Mouse (Mus musculus): ENCODE measurements around the gene Gm609.
"Not testable (repeated sequence)": the region's sequence is repeated elsewhere in the genome, so short reads cannot be mapped to it uniquely, and the experiment has no call there.

Gm609 gene

DNA sequence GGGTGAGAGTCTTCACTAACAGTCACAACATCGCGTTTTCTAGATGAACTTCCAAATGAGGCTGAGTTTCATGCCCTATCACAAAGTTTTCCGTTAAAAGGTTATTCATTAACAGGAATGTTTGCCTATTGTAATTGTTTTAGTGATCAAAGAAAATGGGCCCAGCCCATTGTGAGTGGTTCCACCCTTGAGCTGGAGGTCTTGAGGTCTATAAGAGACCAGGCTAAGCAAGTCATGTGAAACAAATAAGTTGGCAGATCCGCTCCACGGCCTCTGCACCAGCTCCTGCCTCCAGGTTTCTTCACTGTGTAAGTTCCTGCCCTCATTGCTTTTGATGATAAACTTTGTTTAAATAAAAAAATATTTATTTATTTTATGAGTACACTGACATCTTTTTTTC lies at the start of gene Gm609:
Gm609 (minus strand) TSS at position 43 of the 400 bp plus-strand sequence.
- no peak for DNase-seq (ENCODE audit: low read depth)

- no peak for DNase-seq (ENCODE audit: low read depth)
Observed at GRCm38 (mm10) chr16:45542108-45542507, 49.3 kb upstream of the Gm609 start.

GRCm38 (mm10) chr16:45538342-45538741 lies 45.6 kb upstream of the Gm609 start:
- DNase-seq (ENCODE audit: low read depth), result not testable (repeated sequence)

- no peak for DNase-seq (ENCODE audit: low read depth)
Observed at GRCm38 (mm10) chr16:45535009-45535408, 42.2 kb upstream of the Gm609 start, which contains the start of gene Slc9c1. Slc9c1 (plus strand) TSS chr16:45535309.

GRCm38 (mm10) chr16:45531950-45532349 lies 39.2 kb upstream of the Gm609 start, which contains the start of gene Gm17783:
Gm17783 (minus strand) TSS chr16:45532050.
- no peak for DNase-seq (ENCODE audit: low read depth)

GRCm38 (mm10) chr16:45525551-45525950 lies 32.8 kb upstream of the Gm609 start:
- no peak for DNase-seq (ENCODE audit: low read depth)

DNA sequence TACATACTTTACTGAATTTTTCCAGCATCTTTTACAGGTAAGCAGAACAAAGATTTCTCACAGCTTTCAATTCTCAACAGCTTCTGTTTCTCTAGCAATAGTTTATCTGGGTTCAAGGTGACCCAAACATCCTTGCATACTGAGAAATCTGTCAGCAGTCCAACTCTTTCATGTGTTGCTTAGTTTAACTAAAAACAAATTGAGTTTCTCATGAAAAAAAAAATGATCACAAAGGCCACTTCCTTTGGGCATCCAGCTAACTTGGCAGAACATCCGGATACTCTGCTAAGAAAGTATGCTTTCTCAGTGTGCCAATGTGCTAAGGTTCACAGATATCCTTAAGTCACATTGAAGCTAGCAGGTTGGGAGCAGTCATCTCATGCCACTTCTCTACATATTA lies 2.6 kb upstream of the Gm609 start:
- no peak for DNase-seq (ENCODE audit: low read depth)

- no peak for DNase-seq (ENCODE audit: low read depth)
Observed at GRCm38 (mm10) chr16:45476991-45477390, 15.8 kb downstream of the Gm609 start.

GRCm38 (mm10) chr16:45471836-45472235 lies 20.9 kb downstream of the Gm609 start:
- not testable (repeated sequence) for DNase-seq (ENCODE audit: low read depth)

- no peak for DNase-seq (ENCODE audit: low read depth)
Observed at GRCm38 (mm10) chr16:45454762-45455161, 38.0 kb downstream of the Gm609 start.

- no peak for DNase-seq (ENCODE audit: low read depth)
Observed at GRCm38 (mm10) chr16:45437230-45437739, 55.5 kb downstream of the Gm609 start.

DNA sequence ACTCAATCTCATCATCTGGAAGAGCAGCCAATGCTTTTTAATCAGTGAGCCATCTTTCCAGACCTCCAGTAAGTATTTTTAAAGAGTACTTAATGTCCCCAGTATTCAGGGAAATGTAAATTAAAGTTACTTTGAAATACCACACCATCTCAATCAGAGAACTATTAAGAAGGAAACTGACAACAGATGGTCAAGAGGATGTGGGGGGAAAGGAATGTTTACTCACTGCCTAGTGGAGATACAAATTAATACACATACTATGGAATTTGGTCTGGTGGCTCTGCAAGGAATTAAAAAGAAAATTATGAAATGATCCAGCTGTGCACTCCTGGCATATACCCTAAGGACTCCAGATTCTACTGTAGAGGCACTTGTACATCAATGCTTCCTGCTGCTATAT lies 57.2 kb downstream of the Gm609 start:
- DNase-seq (ENCODE audit: low read depth), result no peak

DNA sequence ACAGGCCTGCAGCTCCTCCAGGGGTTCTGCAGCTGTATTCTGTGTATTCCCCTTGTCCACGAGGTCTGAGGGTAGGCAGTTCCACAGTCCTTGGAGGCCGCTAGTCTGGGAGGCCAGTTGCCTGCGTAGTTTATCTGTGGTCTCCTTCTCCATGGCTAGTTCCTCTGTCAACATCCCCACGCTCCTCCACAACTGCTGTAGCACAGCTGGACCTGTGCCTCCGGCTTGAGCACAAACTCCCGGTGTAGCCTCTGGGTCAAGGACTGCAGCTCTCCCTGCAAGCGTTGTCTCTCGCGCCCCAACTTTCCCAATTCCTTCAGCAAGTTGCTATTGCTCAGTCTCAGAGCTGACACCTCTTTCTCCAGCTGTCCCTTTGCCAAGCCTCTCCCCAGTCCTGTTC lies 65.1 kb downstream of the Gm609 start:
- DNase-seq (ENCODE audit: low read depth), result no peak

GRCm38 (mm10) chr16:45413497-45413896 lies 79.3 kb downstream of the Gm609 start:
- no peak for DNase-seq (ENCODE audit: low read depth)

GRCm38 (mm10) chr16:45409064-45409446 lies 83.7 kb downstream of the Gm609 start:
- DNase-seq (ENCODE audit: low read depth), result not testable (repeated sequence)

GRCm38 (mm10) chr16:45408425-45409063 lies 84.2 kb downstream of the Gm609 start, which contains the start of gene Cd200:
Cd200 (minus strand) TSS chr16:45409053.
- no peak for DNase-seq (ENCODE audit: low read depth)

GRCm38 (mm10) chr16:45407645-45408400 lies 84.9 kb downstream of the Gm609 start:
- DNase-seq (ENCODE audit: low read depth), result no peak

GRCm38 (mm10) chr16:45407091-45407490 lies 85.7 kb downstream of the Gm609 start:
- no peak for DNase-seq (ENCODE audit: low read depth)

DNA sequence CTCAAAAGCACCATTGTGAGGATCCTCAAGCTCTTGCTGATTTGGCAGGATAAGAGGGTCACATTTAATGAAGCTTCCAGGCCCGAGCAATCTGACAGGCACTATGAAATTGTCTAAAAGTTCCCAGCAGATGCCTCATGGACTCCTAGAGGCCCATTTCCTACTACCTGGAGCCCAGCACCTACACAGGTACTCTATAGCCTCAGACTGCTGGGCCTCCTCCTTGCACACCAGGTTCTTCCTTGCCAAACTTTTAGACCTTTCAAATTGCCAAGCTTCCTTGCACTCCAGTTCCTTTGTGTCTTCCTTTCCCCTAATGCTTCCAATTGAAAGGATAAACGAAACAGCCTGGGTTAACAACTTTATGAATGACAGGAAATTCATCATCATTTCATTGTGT lies 89.8 kb downstream of the Gm609 start:
- no peak for DNase-seq (ENCODE audit: low read depth)

- no peak for DNase-seq (ENCODE audit: low read depth)
Observed at GRCm38 (mm10) chr16:45402036-45402435, 90.7 kb downstream of the Gm609 start.

DNA sequence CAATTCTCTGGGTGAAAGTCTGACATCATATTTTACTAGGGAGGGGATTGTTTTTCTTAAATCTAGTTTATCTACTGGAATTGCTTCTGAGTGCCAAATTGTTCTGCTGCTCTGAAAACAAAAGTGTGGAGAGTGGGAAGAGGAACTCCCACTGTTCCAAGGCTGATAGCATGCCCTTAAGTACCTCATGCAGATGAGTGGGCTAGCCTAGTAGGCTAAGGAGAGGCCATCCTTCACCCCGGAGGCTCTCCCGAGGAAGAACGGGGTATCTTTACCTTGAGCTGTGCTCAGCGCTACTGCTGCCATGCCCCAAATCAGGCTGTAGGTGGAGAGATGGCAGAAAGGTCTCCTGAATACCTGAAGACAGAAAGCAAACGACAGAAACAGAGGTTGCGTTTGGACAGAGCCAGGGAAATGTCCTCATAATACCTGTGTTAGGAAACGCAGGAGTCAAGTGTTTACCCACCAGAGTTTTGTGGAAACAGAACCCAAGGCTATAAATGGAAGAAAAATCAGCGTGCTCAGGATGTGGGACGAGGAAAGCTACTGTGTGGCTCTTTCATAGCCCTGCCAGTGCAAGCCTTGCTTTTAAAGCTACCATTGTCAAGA lies 92.7 kb downstream of the Gm609 start:
- no peak for DNase-seq (ENCODE audit: low read depth)

DNA sequence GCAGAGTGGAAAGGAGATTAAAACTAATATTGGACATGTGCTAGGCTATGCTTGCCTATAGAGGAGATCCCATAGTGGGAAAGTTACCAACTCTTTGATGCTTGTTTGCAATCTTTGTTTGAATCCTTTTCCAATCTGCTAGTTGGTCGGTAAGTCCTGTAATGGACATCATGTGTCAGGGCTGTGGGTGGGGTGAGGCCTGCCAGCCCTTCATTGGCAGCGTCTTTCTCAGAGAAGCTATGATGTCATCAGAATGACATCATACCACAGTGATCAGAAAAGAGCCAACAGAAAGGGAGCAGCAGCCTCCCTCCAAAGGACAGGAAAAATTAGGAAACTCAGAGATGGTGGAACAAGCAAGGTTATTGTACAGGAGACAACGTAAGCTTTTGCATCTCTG lies 93.4 kb downstream of the Gm609 start:
- DNase-seq (ENCODE audit: low read depth), result no peak

DNA sequence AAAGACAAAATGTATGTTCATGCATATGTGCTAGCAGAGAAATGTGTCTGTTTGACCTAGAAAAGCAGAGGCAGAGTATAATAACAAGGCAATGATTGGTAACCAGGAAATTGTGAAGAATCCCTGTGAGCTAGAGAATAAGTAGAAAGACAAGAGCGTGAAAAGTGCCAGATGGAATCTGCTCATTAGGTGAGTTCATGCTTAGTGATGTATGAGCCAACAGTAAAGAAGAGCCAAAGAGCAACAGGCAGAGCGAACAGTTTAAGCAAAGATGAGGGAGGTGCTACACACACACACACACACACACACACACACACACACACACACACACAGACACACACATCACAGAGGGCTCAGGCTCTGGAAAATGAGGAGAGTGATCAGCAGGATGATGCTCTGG lies 95.3 kb downstream of the Gm609 start:
- DNase-seq (ENCODE audit: low read depth), result no peak
